Mouse (Mus musculus) megakaryocyte, embryonic 14.5 days (primary cell): ENCODE results near the gene Mtus2.

Experiments used
- FLI1 ChIP-seq: IDR thresholded peaks from 2 replicates; pipeline ENCODE4 v1.6.1; 2012; ENCODE audit warnings: low read length, inconsistent platforms, mixed read lengths
- GATA1 ChIP-seq: IDR thresholded peaks from 3 replicates; pipeline ENCODE4 v1.6.1; 2012; ENCODE audit warnings: mixed read lengths, low read length, inconsistent platforms, borderline replicate concordance

DNA sequence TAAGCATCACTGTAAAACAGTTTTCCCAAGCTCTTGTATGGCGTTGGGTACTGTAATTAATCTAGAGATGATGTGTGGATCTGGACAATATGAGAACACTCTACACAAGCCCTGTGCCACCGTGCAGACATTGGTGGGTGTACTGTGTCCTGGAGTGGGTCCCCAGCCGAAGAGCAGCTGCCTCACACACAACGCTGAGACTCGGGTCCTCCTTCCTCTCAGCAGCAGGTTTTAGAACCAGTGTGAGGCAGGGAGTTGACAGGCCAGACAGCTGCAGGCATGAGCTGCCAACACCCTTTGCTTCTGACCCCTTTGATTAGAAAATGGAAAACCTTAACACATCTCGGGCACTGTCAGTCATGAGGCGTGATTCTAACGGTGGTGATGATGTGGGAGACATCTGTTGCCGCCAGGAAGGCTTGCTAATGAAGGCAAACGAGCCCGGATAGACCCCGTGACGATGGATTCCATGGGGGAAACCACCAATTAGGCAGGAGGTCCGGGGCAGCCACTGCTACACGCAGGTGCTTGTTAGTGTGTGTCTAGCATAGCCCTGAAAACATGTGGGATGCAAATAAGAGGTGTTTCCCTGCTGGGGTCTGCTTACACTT is 158.2 kb downstream of the Mtus2 start:
- TF ChIP-seq GATA1 = no peak
- no peak for TF ChIP-seq FLI1
